Mouse (Mus musculus) G1E (cell line): ENCODE measurements around the gene Hephl1.

Experiments used
- CTCF ChIP-seq: IDR thresholded peaks from 2 replicates; pipeline ENCODE4 v1.5.1; 2012; ENCODE audit warnings: low read depth, low read length, inconsistent platforms, mixed read lengths
- GATA1 ChIP-seq: IDR thresholded peaks from 2 replicates; pipeline ENCODE4 v1.6.1; 2012; ENCODE audit warnings: borderline replicate concordance, low read length, inconsistent platforms, mixed read lengths

DNA sequence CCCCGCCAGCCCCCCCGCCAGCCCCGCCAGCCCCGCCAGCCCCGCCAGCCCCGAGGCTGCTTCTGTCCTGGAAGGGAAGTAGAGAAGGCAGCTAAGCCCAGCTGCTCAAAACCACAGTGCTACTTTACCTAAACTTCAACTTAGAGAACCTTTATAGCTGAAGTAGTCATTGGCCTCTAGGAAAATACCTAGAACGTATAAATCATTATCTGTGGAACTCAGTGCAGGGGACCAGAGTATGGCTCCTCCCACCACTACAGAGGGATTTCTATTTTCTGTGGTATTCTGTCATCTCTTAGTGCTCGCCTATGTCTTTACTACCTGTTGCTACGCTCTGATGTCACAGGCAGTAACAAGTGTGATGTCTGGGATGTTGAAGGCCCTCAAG lies 107.6 kb downstream of the Hephl1 start:
- TF ChIP-seq CTCF (no peak), GATA1 (no peak)
